Mouse (Mus musculus) forebrain, embryonic 12.5 days (tissue): ENCODE results near the gene Gm3424. TPM values are rescaled to one million over a fixed set of nuclear protein-coding genes. Genes with fewer than 3 reads are reported as not detected.
A peak's percentile ranks its signal among the peaks of the same experiment; 100 is the strongest.
"Not testable (repeated sequence)": the region's sequence is repeated elsewhere in the genome, so short reads cannot be mapped to it uniquely, and the experiment has no call there.

ENCODE experiments used
- ATAC-seq: fragments of 200-750 bp; cut with Nextera tagmentation; 2 replicates; pipeline ENCODE4 v1.8.0; 2017; ENCODE audit warnings: moderate TSS enrichment; ENCODE audit not compliant: low FRiP score
- H3K27ac ChIP-seq: fragments of 300-500 bp; sonication (generic); 2 replicates; pipeline ENCODE4 v1.5.1; 2016; ENCODE audit warnings: mild to moderate bottlenecking
- H3K27me3 ChIP-seq: fragments of 300-500 bp; sonication (generic); 2 replicates; pipeline ENCODE4 v1.6.1; 2016; ENCODE audit warnings: mild to moderate bottlenecking
- H3K36me3 ChIP-seq: fragments of 300-500 bp; sonication (generic); replicated peaks from 2 replicates; pipeline ENCODE4 v1.6.1; 2016; ENCODE audit warnings: mild to moderate bottlenecking
- H3K4me1 ChIP-seq: fragments of 300-500 bp; sonication (generic); 2 replicates; pipeline ENCODE4 v1.6.1; 2016
- H3K4me2 ChIP-seq: fragments of 300-500 bp; sonication (generic); 2 replicates; pipeline ENCODE4 v1.6.1; 2016; ENCODE audit warnings: mild to moderate bottlenecking, moderate library complexity
- H3K4me3 ChIP-seq: fragments of 300-500 bp; sonication (generic); replicated peaks from 2 replicates; pipeline ENCODE4 v1.5.1; 2016; ENCODE audit warnings: mild to moderate bottlenecking
- H3K9ac ChIP-seq: fragments of 300-500 bp; sonication (generic); 2 replicates; pipeline ENCODE4 v1.6.1; 2016; ENCODE audit warnings: mild to moderate bottlenecking
- H3K9me3 ChIP-seq: fragments of 300-500 bp; sonication (generic); 2 replicates; pipeline ENCODE4 v1.6.1; 2016
- WGBS: fragments of 180-500 bp; shearing (Covaris S2); methylation state at CpG from one replicate; pipeline ENCODE4 v1.1.7; 2016; 5-methylcytosine and 5-hydroxymethylcytosine counted together
- polyA plus RNA-seq: library from polyadenylated mRNA; unstranded; fragments of >200 nt; fragmentation: Nextera tagmentation; extraction: Ambion mirVana; gene quantifications from 2 replicates; pipeline ENCODE4 v1.2.1, GENCODE M21; 2016

The Gm3424 gene
- not detected in 2 replicates for polyA plus RNA-seq

DNA sequence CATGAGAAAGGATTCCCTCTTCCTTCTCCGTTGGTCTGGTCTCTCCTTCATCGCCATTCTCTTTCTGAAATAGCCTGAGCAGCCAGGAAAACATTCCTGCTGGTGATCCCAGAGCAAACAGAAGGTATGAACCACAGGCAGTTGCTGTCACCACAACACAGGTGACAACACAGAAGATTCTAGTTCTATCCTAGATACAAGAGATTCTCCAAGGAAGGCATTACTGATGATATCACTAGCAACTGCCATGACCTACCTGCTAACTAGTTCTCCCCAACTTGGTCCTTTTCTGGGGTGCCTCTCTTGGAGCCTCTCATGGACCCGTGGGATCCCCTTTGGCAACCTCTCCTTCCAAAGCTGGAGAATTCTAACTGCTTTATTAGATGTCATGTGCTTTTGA lies at the start of gene Gm3424:
Gm3424 (minus strand) TSS at position 101 of the 400 bp plus-strand sequence.
- not testable (repeated sequence) for H3K9ac ChIP-seq, H3K36me3 ChIP-seq, H3K27me3 ChIP-seq, ATAC-seq, H3K4me1 ChIP-seq, H3K27ac ChIP-seq, H3K4me3 ChIP-seq, H3K4me2 ChIP-seq, H3K9me3 ChIP-seq
- WGBS, result no CpG with 5 or more reads among the region's 3 CpGs

DNA sequence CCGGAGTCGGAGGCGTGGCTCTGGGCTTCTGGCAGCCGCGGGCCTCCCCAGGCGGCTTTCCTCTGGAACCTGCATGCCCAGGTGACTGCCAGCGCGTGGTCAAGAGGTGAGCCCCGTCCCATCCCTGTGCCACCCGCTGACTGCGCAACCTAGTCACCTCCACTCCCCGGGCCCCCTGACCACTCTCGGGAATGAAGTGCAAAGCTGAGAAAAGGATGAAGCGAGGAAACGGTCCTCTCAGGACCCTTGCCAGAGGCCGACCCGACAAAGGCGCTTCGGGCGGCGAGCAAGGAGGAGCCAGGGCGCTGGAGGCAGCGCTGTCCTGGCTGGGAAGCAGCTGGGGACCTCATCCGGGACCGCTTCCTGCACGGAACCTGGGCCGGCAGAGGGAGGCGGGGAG lies 49.7 kb upstream of the Gm3424 start:
- H3K27me3 ChIP-seq, ATAC-seq, H3K4me1 ChIP-seq, H3K27ac ChIP-seq, H3K9me3 ChIP-seq, H3K36me3 ChIP-seq: not testable (repeated sequence)
- peak overlapping the region; percentile 75 for H3K4me2 ChIP-seq
- 1% methylated on average over 21 of the region's 28 CpGs for WGBS
- H3K9ac ChIP-seq, result peak overlapping the region; percentile 51
- H3K4me3 ChIP-seq, result peak overlapping the region; percentile 46

DNA sequence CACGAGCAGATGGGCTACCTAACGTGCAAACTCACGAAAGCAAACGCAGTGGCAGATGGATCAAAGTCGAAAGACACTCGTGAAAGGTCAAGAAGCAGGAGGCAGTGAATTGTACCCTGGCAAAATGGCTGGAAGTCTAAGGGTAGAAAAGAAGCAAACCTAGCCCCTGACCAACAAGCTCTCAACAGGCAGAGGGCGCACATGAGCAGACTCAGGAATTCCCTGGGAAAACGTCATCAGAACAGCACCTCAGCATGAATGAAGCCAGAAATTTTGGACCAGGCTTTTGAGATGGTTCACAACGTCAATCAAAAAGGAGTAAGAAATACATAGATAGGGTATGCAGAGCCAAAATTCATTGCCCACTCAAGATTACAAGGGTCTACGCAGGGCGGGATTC lies 49.0 kb upstream of the Gm3424 start:
- WGBS, result 8% methylated on average over 7 of the region's 11 CpGs
- not testable (repeated sequence) for H3K9me3 ChIP-seq, H3K36me3 ChIP-seq, H3K27me3 ChIP-seq, H3K4me3 ChIP-seq, H3K4me2 ChIP-seq, ATAC-seq, H3K27ac ChIP-seq, H3K4me1 ChIP-seq, H3K9ac ChIP-seq

DNA sequence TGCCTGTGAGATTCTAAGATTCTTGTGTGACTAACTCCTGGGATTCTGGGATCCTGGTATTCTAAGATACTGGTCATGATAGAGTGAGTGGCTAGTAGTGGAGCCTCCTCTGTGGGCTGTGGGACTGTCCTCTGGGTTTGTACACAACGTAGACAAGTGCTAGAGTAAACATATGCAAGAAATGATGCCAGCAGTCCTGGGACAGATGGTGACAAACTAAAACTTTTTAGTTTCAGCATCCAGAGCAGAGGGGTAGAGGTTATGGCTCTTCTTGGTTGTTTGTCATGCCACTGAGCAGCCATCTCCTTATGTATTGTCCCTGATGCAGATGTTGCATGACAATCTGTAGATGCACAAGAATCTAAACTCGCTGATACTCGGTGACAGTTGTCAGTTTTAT lies 25.8 kb upstream of the Gm3424 start:
- H3K36me3 ChIP-seq, ATAC-seq, H3K4me3 ChIP-seq, H3K27me3 ChIP-seq, H3K9ac ChIP-seq, H3K27ac ChIP-seq, H3K4me2 ChIP-seq, H3K4me1 ChIP-seq, H3K9me3 ChIP-seq: not testable (repeated sequence)
- WGBS, result 86% methylated on average over 3 of the region's 3 CpGs

DNA sequence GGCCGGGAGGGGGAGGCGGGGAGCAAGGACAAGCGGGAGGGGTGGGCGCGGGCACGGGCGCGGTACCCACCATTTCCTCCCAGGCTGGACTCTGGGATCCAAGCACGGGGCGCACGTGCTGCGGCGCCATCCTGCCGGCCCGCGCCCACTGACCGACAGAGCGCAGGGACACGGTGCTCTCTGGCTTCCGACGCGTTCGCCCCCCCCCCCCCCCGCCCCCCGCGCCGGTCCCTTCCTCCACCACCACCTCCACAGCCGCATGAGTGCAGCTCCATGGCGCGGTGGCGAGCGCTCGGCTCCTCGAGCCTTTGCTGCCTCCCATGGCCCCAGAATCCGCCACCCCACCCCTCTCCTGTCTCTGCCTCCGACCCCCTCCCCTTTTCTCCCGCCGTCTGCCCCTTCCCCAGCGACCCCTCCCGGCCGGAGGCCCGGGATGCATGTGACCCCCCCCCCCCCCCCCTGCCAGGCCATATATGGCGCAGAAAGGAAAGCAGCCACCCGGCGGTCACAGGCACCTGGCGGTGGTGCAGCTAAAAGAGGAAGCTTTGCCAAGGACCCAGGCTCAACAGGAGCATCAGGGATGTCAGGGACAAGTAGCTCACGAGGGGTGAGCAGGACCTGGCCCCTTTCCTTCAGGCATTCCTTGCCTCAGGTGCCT lies 17.3 kb downstream of the Gm3424 start:
- H3K9me3 ChIP-seq, H3K4me1 ChIP-seq, H3K27me3 ChIP-seq, H3K27ac ChIP-seq, H3K36me3 ChIP-seq, H3K9ac ChIP-seq, H3K4me2 ChIP-seq, H3K4me3 ChIP-seq: not testable (repeated sequence)
- 0 out of 2 replicates have a peak, but pooled peaks have one; percentile 39 for ATAC-seq
- no CpG with 5 or more reads among the region's 47 CpGs for WGBS

DNA sequence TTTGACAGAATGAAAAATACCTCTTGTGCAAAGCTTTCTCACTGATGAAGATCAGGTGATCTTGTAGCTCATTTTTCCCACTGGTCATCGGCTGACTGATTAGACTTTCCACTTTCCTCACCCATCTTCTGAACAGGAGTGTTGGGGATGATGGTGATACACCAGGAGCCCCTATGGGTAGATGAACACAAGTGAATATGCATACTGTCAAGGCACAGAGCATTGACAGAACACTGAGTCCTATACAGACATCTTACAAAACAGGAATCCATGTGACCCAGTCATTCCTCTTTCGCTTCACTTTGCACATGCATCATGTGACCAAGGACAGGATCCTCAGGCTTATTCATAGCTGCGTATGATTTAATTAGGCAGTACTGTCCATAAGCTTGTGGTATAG lies 22.2 kb downstream of the Gm3424 start, which contains the start of gene Gm3383:
Gm3383 (minus strand) TSS at position 101 of the 400 bp plus-strand sequence.
- H3K27me3 ChIP-seq, ATAC-seq, H3K4me3 ChIP-seq, H3K4me1 ChIP-seq, H3K9ac ChIP-seq, H3K9me3 ChIP-seq, H3K4me2 ChIP-seq, H3K36me3 ChIP-seq, H3K27ac ChIP-seq: not testable (repeated sequence)
- no CpG with 5 or more reads among the region's 3 CpGs for WGBS

Other genes with a start within 250 kb of the Gm3424 start
- gene Gm8265, start 197.3 kb downstream of the Gm3424 start, polyA plus RNA-seq, result not detected in 2 replicates
- not detected in 2 replicates for gene Gm9603, start 142.9 kb downstream of the Gm3424 start, polyA plus RNA-seq
- 0.32 TPM in 1 of 2 replicates, not detected in the other for gene Gm3373, start 88.8 kb downstream of the Gm3424 start, polyA plus RNA-seq
- gene Gm3383, start 22.3 kb downstream of the Gm3424 start, polyA plus RNA-seq, result 1.8 and 2.0 TPM in 2 replicates
- 0.32 TPM in 1 of 2 replicates, not detected in the other for gene Gm8237, start 50.1 kb upstream of the Gm3424 start, polyA plus RNA-seq
- gene Gm3248, start 131.4 kb upstream of the Gm3424 start, polyA plus RNA-seq, result 0.34 and 0.92 TPM in 2 replicates
- gene Gm3453, start 148.8 kb upstream of the Gm3424 start, polyA plus RNA-seq, result not detected in 2 replicates
- not detected in 2 replicates for gene Gm6337, start 227.9 kb upstream of the Gm3424 start, polyA plus RNA-seq